Mouse (Mus musculus): ENCODE measurements at regions not wholly inside any gene's neighbourhood (a gene's known extent, or its start where the extent isn't known, plus 50 kb on each side); places are given as distances from the start of the nearest gene placed in this dataset.

DNA sequence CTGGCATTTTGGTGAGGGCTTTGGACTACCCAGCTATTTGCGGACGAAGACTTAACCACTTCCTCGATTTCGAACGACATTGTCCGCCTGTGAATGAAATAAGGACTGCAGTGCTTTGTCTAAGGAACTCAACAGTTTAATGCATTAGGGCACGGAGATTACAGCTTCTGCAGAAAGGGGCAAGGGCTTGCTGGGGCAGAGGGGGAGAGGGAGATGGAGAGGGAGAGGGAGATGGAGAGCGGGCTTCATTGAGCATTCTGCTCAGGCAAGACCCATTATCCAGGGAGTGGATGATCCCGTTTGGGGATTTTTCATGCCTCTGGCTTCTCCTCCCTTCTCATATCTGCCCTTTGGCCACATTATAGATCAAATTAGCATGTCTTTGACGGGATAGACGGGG lies 117.8 kb downstream of the Rpl14 start:
- H3K36me3 ChIP-seq (ENCODE audit: control insufficient read depth, insufficient read depth, low read length) = no peaks in the 10 kb centered on the region
- no peaks in the 10 kb centered on the region for H3K27me3 ChIP-seq (ENCODE audit: control insufficient read depth, insufficient read depth, low read length)
- H3K4me1 ChIP-seq (ENCODE audit: control insufficient read depth, insufficient read depth, low read length) = peaks cover 36% of the 10 kb centered on the region
- H3K9ac ChIP-seq (ENCODE audit: low read depth, low read length) = no peak overlapping the region
- no peak overlapping the region for H3K4me3 ChIP-seq (ENCODE audit: low read length)
- H3K9me3 ChIP-seq (ENCODE audit: control insufficient read depth, low read length) = no peaks in the 10 kb centered on the region
- no peak for ATAC-seq (ENCODE audit: low FRiP score, low TSS enrichment)
- WGBS = 81% methylated on average over 11 of the region's 11 CpGs
- no peak overlapping the region for H3K4me2 ChIP-seq (replicated peaks; ENCODE audit: low read depth, low read length)
- no peak overlapping the region for H3K27ac ChIP-seq (ENCODE audit: low read depth, low read length)

- no peaks in the 10 kb centered on the region for H3K36me3 ChIP-seq (ENCODE audit: control insufficient read depth, insufficient read depth, low read length)
- H3K4me3 ChIP-seq (ENCODE audit: low read length) = no peak overlapping the region
- no peaks in the 10 kb centered on the region for H3K27me3 ChIP-seq (ENCODE audit: control insufficient read depth, insufficient read depth, low read length)
- no peak overlapping the region for H3K4me2 ChIP-seq (replicated peaks; ENCODE audit: low read depth, low read length)
- no peak for ATAC-seq (ENCODE audit: low FRiP score, low TSS enrichment)
- peaks cover 36% of the 10 kb centered on the region for H3K4me1 ChIP-seq (ENCODE audit: control insufficient read depth, insufficient read depth, low read length)
- no peak overlapping the region for H3K9ac ChIP-seq (ENCODE audit: low read depth, low read length)
- H3K9me3 ChIP-seq (ENCODE audit: control insufficient read depth, low read length) = no peaks in the 10 kb centered on the region
- WGBS = 15% methylated on average over 5 of the region's 5 CpGs
- peak overlapping the region; percentile 96 for H3K27ac ChIP-seq (ENCODE audit: low read depth, low read length)
Observed at GRCm38 (mm10) chr9:120690510-120690909, 119.3 kb downstream of the Rpl14 start.

- peak overlapping the region; percentile 96 for H3K27ac ChIP-seq (ENCODE audit: low read depth, low read length)
- H3K9ac ChIP-seq (ENCODE audit: low read depth, low read length) = peak overlapping the region; percentile 34; the same call in 1 of the 2 replicates
- H3K4me2 ChIP-seq (replicated peaks; ENCODE audit: low read depth, low read length) = peak overlapping the region; percentile 42
- 3% methylated on average over 30 of the region's 30 CpGs for WGBS
- H3K36me3 ChIP-seq (ENCODE audit: control insufficient read depth, insufficient read depth, low read length) = no peaks in the 10 kb centered on the region
- no peaks in the 10 kb centered on the region for H3K9me3 ChIP-seq (ENCODE audit: control insufficient read depth, low read length)
- ATAC-seq (ENCODE audit: low FRiP score, low TSS enrichment) = peak; percentile 95
- H3K4me3 ChIP-seq (ENCODE audit: low read length) = peak overlapping the region; percentile 21; the same call in 1 of the 2 replicates
- no peaks in the 10 kb centered on the region for H3K27me3 ChIP-seq (ENCODE audit: control insufficient read depth, insufficient read depth, low read length)
- peaks cover 36% of the 10 kb centered on the region for H3K4me1 ChIP-seq (ENCODE audit: control insufficient read depth, insufficient read depth, low read length)
Observed at GRCm38 (mm10) chr9:120690961-120691941, 120.0 kb downstream of the Rpl14 start.

DNA sequence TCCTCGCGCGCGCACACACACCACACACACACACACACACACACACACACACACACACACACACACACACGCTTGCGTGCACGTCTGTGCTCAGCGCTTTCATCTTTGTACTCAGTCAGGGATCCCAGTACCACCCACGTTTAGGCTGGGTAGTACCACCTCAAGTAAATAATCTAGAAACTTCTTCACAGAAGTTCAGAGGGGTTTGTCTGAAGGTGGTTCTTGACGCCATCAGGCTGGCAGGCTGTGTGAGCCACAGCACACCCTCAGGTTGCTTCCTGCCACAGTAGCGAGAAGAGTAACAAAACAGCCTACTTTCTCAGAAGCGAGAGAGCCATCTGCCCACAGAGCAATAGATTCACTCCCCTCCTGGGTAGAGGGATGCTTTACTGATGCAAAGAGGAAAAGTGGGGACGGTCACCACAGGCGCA lies 120.7 kb downstream of the Rpl14 start:
- peaks cover 31% of the 10 kb centered on the region for H3K4me1 ChIP-seq (ENCODE audit: control insufficient read depth, insufficient read depth, low read length)
- no peaks in the 10 kb centered on the region for H3K27me3 ChIP-seq (ENCODE audit: control insufficient read depth, insufficient read depth, low read length)
- H3K36me3 ChIP-seq (ENCODE audit: control insufficient read depth, insufficient read depth, low read length) = no peaks in the 10 kb centered on the region
- no peak overlapping the region for H3K9ac ChIP-seq (ENCODE audit: low read depth, low read length)
- ATAC-seq (ENCODE audit: low FRiP score, low TSS enrichment) = peak; percentile 18
- peak overlapping the region; percentile 96 for H3K27ac ChIP-seq (ENCODE audit: low read depth, low read length)
- H3K4me2 ChIP-seq (replicated peaks; ENCODE audit: low read depth, low read length) = peak overlapping the region; percentile 42
- no peaks in the 10 kb centered on the region for H3K9me3 ChIP-seq (ENCODE audit: control insufficient read depth, low read length)
- H3K4me3 ChIP-seq (ENCODE audit: low read length) = peak overlapping the region; percentile 21; the same call in 1 of the 2 replicates
- 14% methylated on average over 14 of the region's 14 CpGs for WGBS

GRCm38 (mm10) chr9:120694457-120694856 lies 123.2 kb downstream of the Rpl14 start:
- H3K4me1 ChIP-seq (ENCODE audit: control insufficient read depth, insufficient read depth, low read length) = peaks cover 29% of the 10 kb centered on the region
- H3K36me3 ChIP-seq (ENCODE audit: control insufficient read depth, insufficient read depth, low read length) = no peaks in the 10 kb centered on the region
- no peak for ATAC-seq (ENCODE audit: low FRiP score, low TSS enrichment)
- H3K27ac ChIP-seq (ENCODE audit: low read depth, low read length) = no peak overlapping the region
- H3K4me2 ChIP-seq (replicated peaks; ENCODE audit: low read depth, low read length) = no peak overlapping the region
- no peak overlapping the region for H3K9ac ChIP-seq (ENCODE audit: low read depth, low read length)
- no peak overlapping the region for H3K4me3 ChIP-seq (ENCODE audit: low read length)
- H3K27me3 ChIP-seq (ENCODE audit: control insufficient read depth, insufficient read depth, low read length) = no peaks in the 10 kb centered on the region
- 49% methylated on average over 5 of the region's 5 CpGs for WGBS
- H3K9me3 ChIP-seq (ENCODE audit: control insufficient read depth, low read length) = no peaks in the 10 kb centered on the region

DNA sequence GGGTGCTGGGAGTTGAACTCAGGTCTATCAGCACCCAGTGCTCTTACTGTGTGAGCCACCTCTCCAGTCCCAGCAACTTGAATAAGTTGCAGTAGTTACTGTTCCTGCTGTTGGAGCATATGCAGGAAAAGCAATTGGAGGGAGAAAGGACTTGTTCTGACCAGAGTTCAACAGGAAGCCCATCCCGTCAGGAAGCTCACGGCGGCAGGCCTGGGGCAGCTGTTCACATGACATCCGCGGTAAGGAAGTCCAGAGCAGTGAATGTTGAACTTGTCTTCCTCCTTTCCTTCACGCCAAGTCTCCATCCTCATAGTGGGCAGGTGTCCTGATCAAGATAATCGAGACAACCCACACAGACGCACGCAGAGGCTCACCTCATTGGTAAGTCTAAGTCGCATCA lies 124.7 kb downstream of the Rpl14 start:
- Histone ChIP-seq H3K9me3 (ENCODE audit: control insufficient read depth, low read length) (no peaks in the 10 kb centered on the region), H3K4me2 (replicated peaks; ENCODE audit: low read depth, low read length) (no peak overlapping the region), H3K4me1 (ENCODE audit: control insufficient read depth, insufficient read depth, low read length) (peaks cover 14% of the 10 kb centered on the region), H3K27me3 (ENCODE audit: control insufficient read depth, insufficient read depth, low read length) (no peaks in the 10 kb centered on the region), H3K36me3 (ENCODE audit: control insufficient read depth, insufficient read depth, low read length) (no peaks in the 10 kb centered on the region), H3K9ac (ENCODE audit: low read depth, low read length) (no peak overlapping the region), H3K27ac (ENCODE audit: low read depth, low read length) (no peak overlapping the region), H3K4me3 (ENCODE audit: low read length) (no peak overlapping the region)
- no peak for ATAC-seq (ENCODE audit: low FRiP score, low TSS enrichment)
- WGBS = 89% methylated on average over 10 of the region's 10 CpGs

DNA sequence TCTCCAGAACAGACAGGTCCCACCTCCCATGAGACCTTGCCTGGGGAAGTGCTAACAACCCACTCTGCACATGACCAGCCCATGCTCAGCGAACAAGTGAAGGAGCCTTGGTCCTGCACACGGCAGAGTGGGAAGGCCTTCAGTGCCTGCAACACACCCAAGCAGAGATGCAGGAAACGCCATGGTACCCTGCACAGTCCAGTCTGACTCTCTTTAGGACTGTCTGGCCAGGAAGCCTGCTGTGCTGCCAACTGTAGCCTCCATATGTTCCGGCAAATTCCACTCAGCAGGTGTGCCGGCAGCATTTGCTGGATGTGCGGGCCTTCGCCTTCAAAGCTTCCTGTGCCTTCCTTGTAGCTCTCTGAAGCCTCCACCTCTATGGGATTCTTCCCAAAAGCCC lies 126.5 kb downstream of the Rpl14 start:
- no peaks in the 10 kb centered on the region for H3K36me3 ChIP-seq (ENCODE audit: control insufficient read depth, insufficient read depth, low read length)
- ATAC-seq (ENCODE audit: low FRiP score, low TSS enrichment) = no peak
- peaks cover 1% of the 10 kb centered on the region; the same call in 1 of the 2 replicates for H3K4me1 ChIP-seq (ENCODE audit: control insufficient read depth, insufficient read depth, low read length)
- WGBS = 90% methylated on average over 7 of the region's 7 CpGs
- H3K9me3 ChIP-seq (ENCODE audit: control insufficient read depth, low read length) = no peaks in the 10 kb centered on the region
- no peak overlapping the region for H3K4me2 ChIP-seq (replicated peaks; ENCODE audit: low read depth, low read length)
- no peak overlapping the region for H3K27ac ChIP-seq (ENCODE audit: low read depth, low read length)
- H3K9ac ChIP-seq (ENCODE audit: low read depth, low read length) = no peak overlapping the region
- H3K27me3 ChIP-seq (ENCODE audit: control insufficient read depth, insufficient read depth, low read length) = no peaks in the 10 kb centered on the region
- no peak overlapping the region for H3K4me3 ChIP-seq (ENCODE audit: low read length)

GRCm38 (mm10) chr9:120699781-120700180 lies 128.5 kb downstream of the Rpl14 start:
- Histone ChIP-seq H3K4me3 (ENCODE audit: low read length) (no peak overlapping the region), H3K4me2 (replicated peaks; ENCODE audit: low read depth, low read length) (no peak overlapping the region), H3K9ac (ENCODE audit: low read depth, low read length) (no peak overlapping the region), H3K4me1 (ENCODE audit: control insufficient read depth, insufficient read depth, low read length) (no peaks in the 10 kb centered on the region), H3K36me3 (ENCODE audit: control insufficient read depth, insufficient read depth, low read length) (no peaks in the 10 kb centered on the region), H3K27ac (ENCODE audit: low read depth, low read length) (no peak overlapping the region), H3K9me3 (ENCODE audit: control insufficient read depth, low read length) (no peaks in the 10 kb centered on the region), H3K27me3 (ENCODE audit: control insufficient read depth, insufficient read depth, low read length) (no peaks in the 10 kb centered on the region)
- ATAC-seq (ENCODE audit: low FRiP score, low TSS enrichment) = no peak
- WGBS = 88% methylated on average over 5 of the region's 5 CpGs

DNA sequence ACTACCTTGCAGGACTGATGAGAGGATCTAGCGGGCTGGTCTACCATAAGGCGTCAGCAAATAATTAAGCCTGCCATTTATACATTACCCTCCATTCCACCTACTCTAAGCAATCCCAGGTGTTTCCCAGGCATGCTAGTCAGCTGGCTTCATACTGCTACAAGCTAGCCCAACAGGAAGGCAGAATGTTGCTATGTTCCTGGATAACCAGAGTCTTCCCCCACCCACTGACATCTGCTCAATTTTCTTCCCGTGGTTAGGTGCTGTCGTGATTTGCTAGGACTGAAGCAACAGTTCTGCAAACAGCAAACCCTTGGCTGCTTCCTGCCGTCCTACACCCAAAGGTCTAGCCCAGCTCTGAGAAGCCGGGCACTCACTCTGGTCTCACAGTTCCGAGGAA lies 131.6 kb downstream of the Rpl14 start:
- ATAC-seq (ENCODE audit: low FRiP score, low TSS enrichment) = no peak
- Histone ChIP-seq H3K4me3 (ENCODE audit: low read length) (no peak overlapping the region), H3K27ac (ENCODE audit: low read depth, low read length) (no peak overlapping the region), H3K36me3 (ENCODE audit: control insufficient read depth, insufficient read depth, low read length) (no peaks in the 10 kb centered on the region), H3K9ac (ENCODE audit: low read depth, low read length) (no peak overlapping the region), H3K4me2 (replicated peaks; ENCODE audit: low read depth, low read length) (no peak overlapping the region), H3K9me3 (ENCODE audit: control insufficient read depth, low read length) (no peaks in the 10 kb centered on the region), H3K4me1 (ENCODE audit: control insufficient read depth, insufficient read depth, low read length) (no peaks in the 10 kb centered on the region), H3K27me3 (ENCODE audit: control insufficient read depth, insufficient read depth, low read length) (no peaks in the 10 kb centered on the region)
- WGBS = 77% methylated on average over 7 of the region's 7 CpGs

Data from kidney, embryonic 14.5 days (tissue).